Mouse (Mus musculus) stomach, embryonic 16.5 days (tissue): ENCODE measurements around the gene 1700030K09Rik. TPM values are rescaled to one million over a fixed set of nuclear protein-coding genes. Genes with fewer than 3 reads are reported as not detected.
A peak's percentile ranks its signal among the peaks of the same experiment; 100 is the strongest.

ENCODE experiments used
- ATAC-seq: fragments of 200-750 bp; cut with Nextera tagmentation; 2 replicates; pipeline ENCODE4 v1.8.0; 2017; ENCODE audit warnings: moderate number of reproducible peaks, moderate TSS enrichment; ENCODE audit not compliant: insufficient read depth, low FRiP score
- H3K27ac ChIP-seq: fragments of 300-500 bp; sonication (generic); 2 replicates; pipeline ENCODE4 v1.5.1; 2014; ENCODE audit warnings: low read length
- H3K27me3 ChIP-seq: fragments of 300-500 bp; sonication (generic); 2 replicates; pipeline ENCODE4 v1.6.1; 2014; ENCODE audit warnings: low read length, control low read depth, mixed read lengths; ENCODE audit not compliant: control insufficient read depth, insufficient read depth
- H3K36me3 ChIP-seq: fragments of 300-500 bp; sonication (generic); 2 replicates; pipeline ENCODE4 v1.6.1; 2014; ENCODE audit warnings: low read length; ENCODE audit not compliant: control insufficient read depth, insufficient read depth
- H3K4me1 ChIP-seq: fragments of 300-500 bp; sonication (generic); 2 replicates; pipeline ENCODE4 v1.6.1; 2014; ENCODE audit warnings: low read length, control low read depth, mixed read lengths; ENCODE audit not compliant: control insufficient read depth, insufficient read depth
- H3K4me2 ChIP-seq: fragments of 300-500 bp; sonication (generic); 2 replicates; pipeline ENCODE4 v1.6.1; 2014; ENCODE audit warnings: low read depth, low read length, mixed read lengths
- H3K4me3 ChIP-seq: fragments of 300-500 bp; sonication (generic); replicated peaks from 2 replicates; pipeline ENCODE4 v1.5.1; 2014; ENCODE audit warnings: mild to moderate bottlenecking, low read length
- H3K9ac ChIP-seq: fragments of 300-500 bp; sonication (generic); 2 replicates; pipeline ENCODE4 v1.6.1; 2014; ENCODE audit warnings: low read length
- H3K9me3 ChIP-seq: fragments of 300-500 bp; sonication (generic); replicated peaks from 2 replicates; pipeline ENCODE4 v1.6.1; 2016; ENCODE audit warnings: low read length, control low read depth; ENCODE audit not compliant: control insufficient read depth
- WGBS: fragments of 180-500 bp; shearing (Covaris S2); extraction: QIAGEN DNeasy Blood & Tissue Kit; methylation state at CpG from one replicate; pipeline ENCODE4 v1.1.7; 2014; 5-methylcytosine and 5-hydroxymethylcytosine counted together
- polyA plus RNA-seq: library from polyadenylated mRNA; unstranded; fragments of >200 nt; fragmentation: Nextera tagmentation; extraction: Ambion mirVana; gene quantifications from 2 replicates; pipeline ENCODE4 v1.2.1, GENCODE M21; 2015

Gene 1700030K09Rik
- polyA plus RNA-seq, 1 experiment from 2014 or later = 13.5 TPM

GRCm38 (mm10) chr8:72455317-72455716, 11.6 kb downstream of the 1700030K09Rik start:
- H3K27me3 ChIP-seq = no peaks in the 10 kb centered on the region
- no peak overlapping the region for H3K4me3 ChIP-seq
- ATAC-seq = no peak
- H3K27ac ChIP-seq = no peak overlapping the region
- 77% methylated on average over 4 of the region's 4 CpGs for WGBS
- H3K9me3 ChIP-seq = no peaks in the 10 kb centered on the region
- H3K9ac ChIP-seq = no peak overlapping the region
- H3K4me2 ChIP-seq = no peak overlapping the region
- no peaks in the 10 kb centered on the region for H3K4me1 ChIP-seq
- peaks cover 13% of the 10 kb centered on the region for H3K36me3 ChIP-seq

DNA sequence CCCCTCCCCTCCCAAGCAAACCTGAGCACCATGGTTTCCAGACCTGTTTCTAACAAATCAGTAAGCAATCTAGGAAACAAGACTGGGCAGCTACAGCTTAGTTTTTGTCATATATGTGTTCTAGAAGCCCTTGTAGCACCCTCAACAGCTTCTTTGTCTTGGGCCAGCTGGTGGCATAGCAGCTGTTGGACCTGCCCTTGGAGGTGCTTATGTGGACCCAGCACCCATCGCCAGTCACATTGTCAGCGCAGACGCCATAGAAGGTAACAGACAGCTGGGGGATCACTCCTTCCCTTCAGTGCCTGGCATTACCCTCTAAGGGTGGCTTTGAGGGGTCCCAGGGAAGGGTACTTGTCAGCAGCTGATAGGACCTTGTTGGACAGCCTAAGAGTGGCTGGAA, 14.1 kb downstream of the 1700030K09Rik start:
- Histone ChIP-seq H3K4me2 (no peak overlapping the region), H3K36me3 (peaks cover 30% of the 10 kb centered on the region), H3K4me1 (no peaks in the 10 kb centered on the region), H3K9ac (no peak overlapping the region), H3K27me3 (no peaks in the 10 kb centered on the region), H3K4me3 (no peak overlapping the region), H3K27ac (no peak overlapping the region), H3K9me3 (no peaks in the 10 kb centered on the region)
- no peak for ATAC-seq
- WGBS = 93% methylated on average over 3 of the region's 3 CpGs

GRCm38 (mm10) chr8:72458457-72458856, 14.8 kb downstream of the 1700030K09Rik start:
- no peaks in the 10 kb centered on the region for H3K27me3 ChIP-seq
- H3K36me3 ChIP-seq = peaks cover 37% of the 10 kb centered on the region

GRCm38 (mm10) chr8:72459881-72460533, 16.3 kb downstream of the 1700030K09Rik start:
- Histone ChIP-seq H3K4me3 (no peak overlapping the region), H3K27me3 (no peaks in the 10 kb centered on the region), H3K27ac (no peak overlapping the region), H3K9me3 (no peaks in the 10 kb centered on the region), H3K9ac (no peak overlapping the region), H3K36me3 (peaks cover 38% of the 10 kb centered on the region), H3K4me1 (no peaks in the 10 kb centered on the region), H3K4me2 (no peak overlapping the region)
- ATAC-seq = no peak
- WGBS = 89% methylated on average over 4 of the region's 4 CpGs

More at GRCm38 (mm10) chr8:72458457-72458856, 14.8 kb downstream of the 1700030K09Rik start:
- H3K9me3 ChIP-seq = no peaks in the 10 kb centered on the region
- H3K4me1 ChIP-seq = no peaks in the 10 kb centered on the region
- H3K4me2 ChIP-seq = no peak overlapping the region
- no peak overlapping the region for H3K27ac ChIP-seq
- ATAC-seq = no peak
- H3K9ac ChIP-seq = no peak overlapping the region
- no peak overlapping the region for H3K4me3 ChIP-seq
- 82% methylated on average over 6 of the region's 6 CpGs for WGBS

DNA sequence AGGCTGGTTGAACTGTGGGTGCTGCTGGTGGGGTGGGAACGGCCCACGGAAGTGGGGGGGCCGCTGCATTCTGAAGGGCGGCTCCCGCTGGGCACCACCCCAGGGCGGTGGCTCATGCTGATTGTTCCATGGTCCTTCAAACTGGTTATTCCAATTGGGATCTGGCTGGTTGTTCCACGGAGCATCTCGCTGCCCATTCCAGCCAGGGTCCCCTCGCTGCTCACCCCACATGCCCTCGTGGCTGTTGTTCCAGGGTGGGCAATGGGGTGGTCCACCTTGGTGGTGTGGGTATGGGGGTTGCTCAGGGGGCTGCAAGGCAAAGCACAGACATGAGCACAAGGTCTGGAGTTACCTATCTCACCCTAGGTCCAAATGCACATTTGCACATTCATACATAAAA, 20.5 kb downstream of the 1700030K09Rik start:
- Histone ChIP-seq H3K27ac (no peak overlapping the region), H3K4me2 (no peak overlapping the region), H3K36me3 (peaks cover 61% of the 10 kb centered on the region), H3K4me3 (no peak overlapping the region), H3K4me1 (no peaks in the 10 kb centered on the region), H3K9ac (no peak overlapping the region), H3K27me3 (no peaks in the 10 kb centered on the region), H3K9me3 (no peaks in the 10 kb centered on the region)
- ATAC-seq = no peak
- 93% methylated on average over 10 of the region's 10 CpGs for WGBS

DNA sequence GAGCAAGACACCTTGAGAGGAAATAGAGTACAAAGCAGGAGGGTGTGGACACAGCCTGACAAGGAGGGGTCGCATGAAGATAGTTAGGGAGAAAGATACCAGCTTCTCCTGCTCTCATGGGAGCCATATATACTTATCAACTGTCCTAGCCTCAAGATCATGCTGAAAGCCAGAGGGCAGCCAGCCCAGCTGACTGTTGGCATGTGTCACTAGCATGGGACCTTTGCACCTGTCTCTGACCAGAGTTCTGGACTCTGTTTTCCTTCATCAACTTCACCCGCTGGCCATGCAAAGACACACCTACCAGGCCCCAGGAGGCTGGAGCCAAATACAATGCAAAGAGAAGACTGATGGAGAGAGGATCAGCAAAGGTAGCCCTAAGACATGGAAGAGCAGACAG, 25.6 kb downstream of the 1700030K09Rik start:
- Histone ChIP-seq H3K4me2 (no peak overlapping the region), H3K4me3 (no peak overlapping the region), H3K36me3 (peaks cover 55% of the 10 kb centered on the region), H3K9ac (no peak overlapping the region), H3K4me1 (peaks cover 7% of the 10 kb centered on the region), H3K27me3 (no peaks in the 10 kb centered on the region), H3K27ac (no peak overlapping the region), H3K9me3 (no peaks in the 10 kb centered on the region)
- 87% methylated on average over 2 of the region's 2 CpGs for WGBS
- ATAC-seq = no peak

GRCm38 (mm10) chr8:72469984-72470383, 26.3 kb downstream of the 1700030K09Rik start:
- 92% methylated on average over 8 of the region's 8 CpGs for WGBS
- H3K9me3 ChIP-seq = no peaks in the 10 kb centered on the region
- H3K4me2 ChIP-seq = no peak overlapping the region
- H3K27ac ChIP-seq = no peak overlapping the region
- H3K36me3 ChIP-seq = peaks cover 55% of the 10 kb centered on the region
- H3K4me1 ChIP-seq = peaks cover 7% of the 10 kb centered on the region
- H3K4me3 ChIP-seq = no peak overlapping the region
- no peaks in the 10 kb centered on the region for H3K27me3 ChIP-seq
- H3K9ac ChIP-seq = no peak overlapping the region
- no peak for ATAC-seq

DNA sequence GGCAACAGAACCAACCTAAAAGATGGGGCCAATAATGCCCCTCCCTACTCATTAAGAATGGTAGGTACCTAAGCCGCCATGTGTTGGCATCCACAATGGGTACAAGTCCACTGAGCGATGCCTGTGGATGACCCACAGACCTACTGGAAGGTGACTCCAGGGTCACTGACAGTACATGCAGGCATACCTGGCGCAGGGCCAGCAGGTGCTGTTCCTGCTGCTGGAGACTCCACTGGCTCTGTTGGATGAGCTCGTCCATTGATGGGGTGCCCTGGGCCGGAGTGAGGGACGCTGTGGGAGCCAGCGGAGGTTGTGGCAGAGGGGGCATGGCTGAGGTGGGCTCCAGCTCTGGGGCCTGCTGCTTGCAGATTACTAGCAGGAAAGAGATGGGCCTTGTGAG, 27.0 kb downstream of the 1700030K09Rik start:
- WGBS = 91% methylated on average over 7 of the region's 7 CpGs
- Histone ChIP-seq H3K9me3 (no peaks in the 10 kb centered on the region), H3K27ac (no peak overlapping the region), H3K4me3 (no peak overlapping the region), H3K36me3 (peaks cover 55% of the 10 kb centered on the region), H3K9ac (no peak overlapping the region), H3K27me3 (no peaks in the 10 kb centered on the region), H3K4me1 (peaks cover 8% of the 10 kb centered on the region), H3K4me2 (no peak overlapping the region)
- no peak for ATAC-seq

GRCm38 (mm10) chr8:72474826-72475546, 31.3 kb downstream of the 1700030K09Rik start, which contains the start of gene Cherp:
Gene Cherp, minus strand, starts transcription at chr8:72475226.
- Histone ChIP-seq H3K4me2 (peak within 1 kb of the TSS; percentile 90), H3K9me3 (peaks cover 6% of the 10 kb centered on the region), H3K27ac (peak within 1 kb of the TSS; percentile 89), H3K36me3 (peaks cover 28% of the 10 kb centered on the region), H3K4me1 (peaks cover 16% of the 10 kb centered on the region), H3K9ac (peak within 1 kb of the TSS; percentile 94), H3K27me3 (no peaks in the 10 kb centered on the region), H3K4me3 (peak within 1 kb of the TSS; percentile 95)
- under 1% methylated on average over 80 of the region's 80 CpGs for WGBS
- ATAC-seq = peak; percentile 96
